Mouse (Mus musculus) liver, postnatal 0 days (tissue): ENCODE data around the gene Fbxl8. TPM values are rescaled to one million over a fixed set of nuclear protein-coding genes. Genes with fewer than 3 reads are reported as not detected.

Source experiments
- ATAC-seq: fragments of 200-750 bp; cut with Nextera tagmentation; 2 replicates; pipeline ENCODE4 v1.8.0; 2017; ENCODE audit warnings: mild to moderate bottlenecking, moderate library complexity
- DNase-seq: peaks from one replicate; pipeline ENCODE4 v3.0.0-alpha.2; 2016
- H3K27ac ChIP-seq: fragments of 300-500 bp; sonication (generic); 2 replicates; pipeline ENCODE4 v1.5.1; 2014; ENCODE audit warnings: antibody characterized with exemption, moderate library complexity, mild to moderate bottlenecking, low read depth
- H3K27me3 ChIP-seq: fragments of 300-500 bp; sonication (generic); 2 replicates; pipeline ENCODE4 v1.6.1; 2014; ENCODE audit warnings: low read length, control low read depth, mixed read lengths; ENCODE audit not compliant: insufficient read depth
- H3K36me3 ChIP-seq: fragments of 300-500 bp; sonication (generic); replicated peaks from 2 replicates; pipeline ENCODE4 v1.6.1; 2014; ENCODE audit warnings: mild to moderate bottlenecking, control low read depth, low read length, moderate library complexity, mixed read lengths; ENCODE audit not compliant: insufficient read depth
- H3K4me1 ChIP-seq: fragments of 300-500 bp; sonication (generic); 2 replicates; pipeline ENCODE4 v1.6.1; 2014; ENCODE audit warnings: antibody characterized with exemption, mild to moderate bottlenecking, control low read depth; ENCODE audit not compliant: insufficient read depth
- H3K4me2 ChIP-seq: fragments of 300-500 bp; sonication (generic); 2 replicates; pipeline ENCODE4 v1.6.1; 2014; ENCODE audit warnings: low read depth, mild to moderate bottlenecking, low read length, moderate library complexity, mixed read lengths
- H3K4me3 ChIP-seq: fragments of 300-500 bp; sonication (generic); 2 replicates; pipeline ENCODE4 v1.5.1; 2014; ENCODE audit warnings: low read depth, low read length
- H3K9ac ChIP-seq: fragments of 300-500 bp; sonication (generic); replicated peaks from 2 replicates; pipeline ENCODE4 v1.6.1; 2014; ENCODE audit warnings: mild to moderate bottlenecking, moderate library complexity
- H3K9me3 ChIP-seq: fragments of 300-500 bp; sonication (generic); 2 replicates; pipeline ENCODE4 v1.6.1; 2016; ENCODE audit warnings: mild to moderate bottlenecking, control low read depth, low read length, mixed read lengths
- CTCF ChIP-seq: sonication (generic); IDR thresholded peaks from 2 replicates; pipeline ENCODE4 v1.5.1; 2016; ENCODE audit warnings: antibody characterized with exemption, low read depth
- EP300 ChIP-seq: IDR thresholded peaks from 2 replicates; pipeline ENCODE4 v1.6.1; 2016; ENCODE audit warnings: antibody characterized with exemption, low read depth, mild to moderate bottlenecking
- WGBS: fragments of 180-500 bp; shearing (Covaris S2); extraction: QIAGEN DNeasy Blood & Tissue Kit; methylation state at CpG from one replicate; pipeline ENCODE4 v1.1.7; 2014; ENCODE audit not compliant: insufficient replicate concordance; 5-methylcytosine and 5-hydroxymethylcytosine counted together
- polyA plus RNA-seq: library from polyadenylated mRNA; unstranded; fragments of >200 nt; fragmentation: Nextera tagmentation; extraction: Ambion mirVana; gene quantifications from 2 replicates; pipeline ENCODE4 v1.2.1, GENCODE M21; 2015

Gene Fbxl8
- polyA plus RNA-seq, 1 experiment from 2014 or later: 1.2 TPM

DNA sequence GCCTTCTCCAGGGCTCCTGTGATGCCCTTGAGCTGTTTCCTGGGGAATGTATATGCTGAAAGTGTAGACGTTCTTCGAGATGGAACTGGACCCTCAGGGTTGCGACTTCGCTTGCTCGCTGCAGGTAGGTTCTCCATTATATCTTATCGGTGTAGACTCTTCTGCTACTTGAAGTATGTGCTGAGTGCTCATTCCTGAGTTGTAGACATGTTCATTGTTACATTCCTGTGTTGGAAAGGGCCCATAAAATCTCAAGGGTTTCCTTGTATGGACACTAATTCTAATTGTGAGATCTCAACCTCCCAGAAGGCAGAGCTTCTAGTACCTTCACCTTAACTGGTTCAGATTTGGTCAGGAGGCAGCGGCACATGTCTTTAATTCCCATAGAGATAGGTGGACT is 23.4 kb upstream of the Fbxl8 start:
- H3K4me3 ChIP-seq: no peak overlapping the region
- H3K27me3 ChIP-seq: no peaks in the 10 kb centered on the region
- ATAC-seq (no peak), DNase-seq (no peak)
- no peak overlapping the region for H3K9ac ChIP-seq
- H3K4me2 ChIP-seq: no peak overlapping the region
- WGBS: 94% methylated on average over 7 of the region's 7 CpGs
- TF ChIP-seq EP300: no peak
- TF ChIP-seq CTCF: no peak
- H3K9me3 ChIP-seq: no peaks in the 10 kb centered on the region
- peaks cover 60% of the 10 kb centered on the region for H3K36me3 ChIP-seq
- no peaks in the 10 kb centered on the region for H3K4me1 ChIP-seq
- no peak overlapping the region for H3K27ac ChIP-seq

DNA sequence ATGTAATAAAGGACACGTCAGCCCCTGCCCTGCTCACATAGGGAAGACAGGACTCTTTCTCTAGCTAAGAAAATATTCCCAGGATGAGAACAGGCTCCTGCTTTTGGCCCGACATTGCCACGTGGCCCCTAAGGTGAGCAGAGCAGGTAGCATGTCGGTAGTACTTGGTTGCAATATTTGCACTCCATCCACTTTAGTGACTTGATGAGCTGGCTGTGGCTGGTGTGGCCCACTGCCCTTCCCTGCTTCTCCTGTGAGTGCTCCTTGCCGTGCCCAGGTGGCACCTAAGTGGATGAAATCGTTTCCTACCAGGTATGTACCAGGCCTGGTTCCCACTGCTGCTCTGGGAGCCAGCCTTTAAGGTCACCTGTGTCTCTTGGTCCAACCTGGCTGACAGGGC is 12.5 kb upstream of the Fbxl8 start:
- H3K27ac ChIP-seq: no peak overlapping the region
- 93% methylated on average over 6 of the region's 6 CpGs for WGBS
- H3K9me3 ChIP-seq: no peaks in the 10 kb centered on the region
- TF ChIP-seq EP300 (no peak), CTCF (no peak)
- H3K4me2 ChIP-seq: no peak overlapping the region
- peaks cover 21% of the 10 kb centered on the region for H3K4me1 ChIP-seq
- no peak overlapping the region for H3K9ac ChIP-seq
- no peak overlapping the region for H3K4me3 ChIP-seq
- ATAC-seq: no peak
- no peaks in the 10 kb centered on the region for H3K27me3 ChIP-seq
- H3K36me3 ChIP-seq: peaks cover 59% of the 10 kb centered on the region
- no peak for DNase-seq

DNA sequence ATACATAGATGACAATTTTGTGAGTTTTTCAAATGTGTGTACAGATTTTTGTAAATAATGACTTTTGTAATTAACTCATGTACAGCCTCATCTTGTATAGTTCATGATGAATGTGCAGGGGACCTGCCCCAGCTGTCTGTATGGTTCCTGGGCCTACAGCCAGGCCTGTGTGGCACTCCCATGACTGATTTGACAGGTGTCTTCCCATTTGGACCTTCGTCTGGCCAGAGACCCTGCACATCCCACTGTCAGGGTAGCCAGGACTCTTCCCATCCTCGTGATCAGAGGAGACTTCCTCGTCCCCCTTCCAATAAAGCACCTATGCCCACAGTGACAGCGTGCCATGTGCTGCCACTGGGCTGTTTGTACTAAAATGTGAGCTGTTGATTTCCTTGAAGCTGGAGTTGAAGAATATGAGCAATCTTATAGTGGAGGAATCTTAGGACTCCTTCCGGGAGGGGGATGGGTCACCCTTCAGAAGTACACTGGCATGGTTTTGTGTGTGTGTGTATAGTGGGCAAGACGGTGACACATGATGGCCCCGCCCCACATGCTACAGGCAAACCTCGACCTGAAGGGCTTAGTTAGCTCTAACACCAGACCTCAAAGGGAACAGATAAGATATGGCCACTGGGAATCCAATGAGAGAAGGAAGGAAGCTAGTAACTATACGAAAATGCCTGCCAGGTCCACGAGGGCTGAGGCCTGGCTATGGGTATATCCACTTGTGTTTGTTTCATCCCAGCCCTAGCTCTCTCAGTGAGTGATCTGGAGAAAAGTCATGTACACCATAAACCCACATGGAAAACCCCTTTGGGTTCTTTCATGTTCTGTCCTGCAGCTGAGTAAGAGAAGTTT is 11.5 kb upstream of the Fbxl8 start:
- Histone ChIP-seq H3K4me3 (no peak overlapping the region), H3K36me3 (peaks cover 50% of the 10 kb centered on the region), H3K27me3 (no peaks in the 10 kb centered on the region), H3K4me1 (peaks cover 21% of the 10 kb centered on the region), H3K27ac (no peak overlapping the region), H3K9ac (no peak overlapping the region), H3K9me3 (no peaks in the 10 kb centered on the region), H3K4me2 (no peak overlapping the region)
- TF ChIP-seq CTCF (no peak), EP300 (no peak)
- ATAC-seq (no peak), DNase-seq (no peak)
- 69% methylated on average over 10 of the region's 10 CpGs for WGBS

DNA sequence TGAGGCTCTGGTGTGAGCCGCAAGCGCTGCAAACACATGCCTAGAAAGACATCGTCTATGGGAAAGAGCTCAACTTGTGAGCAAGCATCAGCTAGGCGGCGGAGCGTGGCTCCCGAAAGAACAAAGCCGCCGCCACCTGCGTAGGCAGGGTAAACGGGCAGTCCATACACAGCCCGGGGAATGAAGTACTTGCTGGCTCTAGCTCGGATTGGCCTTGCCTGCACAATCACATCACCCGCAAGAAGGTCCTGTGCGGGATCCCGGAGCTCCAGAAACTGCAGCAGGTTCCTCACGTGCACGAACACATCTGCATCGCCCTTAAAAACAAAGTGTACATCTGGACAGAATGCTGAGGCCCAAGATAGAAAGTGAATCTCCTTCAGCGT is 10.7 kb upstream of the Fbxl8 start:
- Histone ChIP-seq H3K27ac (no peak overlapping the region), H3K9me3 (no peaks in the 10 kb centered on the region), H3K4me1 (peaks cover 23% of the 10 kb centered on the region), H3K9ac (0 out of 2 replicates have a peak overlapping the region, but pooled peaks have one; percentile 59), H3K36me3 (peaks cover 42% of the 10 kb centered on the region), H3K27me3 (peaks cover 3% of the 10 kb centered on the region; the same call in 1 of the 2 replicates), H3K4me2 (peak overlapping the region; percentile 93), H3K4me3 (peak overlapping the region; percentile 58)
- ATAC-seq: no peak
- 52% methylated on average over 20 of the region's 20 CpGs for WGBS
- TF ChIP-seq EP300 (no peak), CTCF (no peak)
- no peak for DNase-seq

DNA sequence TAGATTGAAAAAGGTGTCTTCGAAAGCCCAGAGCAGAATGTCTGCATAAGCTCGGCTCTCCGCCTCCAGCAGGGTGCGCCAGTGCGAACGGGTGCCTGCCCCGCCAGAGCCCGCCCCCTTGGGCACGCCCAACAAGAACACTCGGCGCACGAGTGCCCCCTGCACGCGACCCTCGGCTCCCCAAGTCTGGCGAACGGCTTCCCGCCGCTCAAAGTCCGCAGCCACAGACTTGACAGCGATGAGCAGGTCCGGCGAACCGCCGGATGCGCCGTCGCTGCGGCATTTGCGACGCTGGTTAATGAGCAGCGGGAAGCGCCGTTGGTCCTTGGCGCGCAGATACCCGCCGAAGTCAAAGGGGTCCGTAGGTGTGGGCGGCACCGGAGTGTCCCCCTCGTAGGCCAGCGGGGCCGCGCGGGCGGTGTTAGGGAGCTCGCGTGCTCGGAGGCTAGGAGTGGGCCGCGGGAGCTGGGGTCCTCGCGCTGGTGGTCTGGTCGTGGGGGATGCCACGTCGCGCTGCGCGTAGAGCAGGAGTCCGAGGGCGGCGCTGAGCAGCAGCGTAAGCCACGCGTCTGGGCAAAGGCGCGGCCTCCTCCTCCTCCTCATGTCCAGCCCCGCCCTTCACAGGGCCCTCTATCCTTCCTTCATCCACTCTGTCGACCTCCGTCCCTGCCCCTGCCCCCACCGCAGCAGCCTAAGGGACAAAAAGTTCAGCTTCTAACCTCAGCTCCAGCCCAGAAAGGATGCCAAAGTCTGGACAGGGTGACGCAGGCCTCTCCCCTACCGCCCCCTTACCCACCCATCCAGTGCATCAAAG is 10.1 kb upstream of the Fbxl8 start:
- ATAC-seq (peak; percentile 87), DNase-seq (peak; percentile 92)
- H3K27ac ChIP-seq: peak overlapping the region; percentile 16
- under 1% methylated on average over 62 of the region's 74 CpGs for WGBS
- H3K4me1 ChIP-seq: peaks cover 29% of the 10 kb centered on the region
- TF ChIP-seq EP300 (no peak), CTCF (peak; percentile 91)
- peak overlapping the region; percentile 58 for H3K4me3 ChIP-seq
- H3K4me2 ChIP-seq: peak overlapping the region; percentile 93
- H3K27me3 ChIP-seq: peaks cover 9% of the 10 kb centered on the region
- peak overlapping the region; percentile 59 for H3K9ac ChIP-seq
- H3K36me3 ChIP-seq: peaks cover 36% of the 10 kb centered on the region
- no peaks in the 10 kb centered on the region for H3K9me3 ChIP-seq

DNA sequence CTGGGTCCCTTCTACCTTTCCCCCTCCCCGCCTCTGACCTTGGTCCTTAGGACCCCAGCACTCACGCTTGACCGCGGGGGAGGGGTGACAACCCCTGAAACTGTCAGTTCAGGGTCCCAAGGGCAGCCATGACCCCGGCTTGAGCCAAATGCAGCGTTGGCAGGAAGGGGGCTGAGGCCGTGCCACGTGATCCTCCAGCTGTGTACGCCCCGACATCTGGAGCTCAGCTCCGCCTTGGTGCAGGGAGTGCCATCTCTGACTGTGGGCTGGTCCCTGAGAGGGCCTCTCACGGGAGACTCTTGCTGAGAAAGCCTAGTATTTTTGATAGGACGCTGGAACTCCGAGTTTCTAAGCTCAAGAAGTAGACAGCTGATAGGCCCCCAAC is 9.5 kb upstream of the Fbxl8 start, which contains the start of gene B3gnt9:
Gene B3gnt9 (minus strand): TSS at position 188 of the 385 bp plus-strand sequence.
- Histone ChIP-seq H3K4me3 (peak within 1 kb of the TSS; percentile 58), H3K4me1 (peaks cover 35% of the 10 kb centered on the region), H3K27me3 (peaks cover 14% of the 10 kb centered on the region), H3K9me3 (no peaks in the 10 kb centered on the region), H3K9ac (peak within 1 kb of the TSS; percentile 59), H3K27ac (peak within 1 kb of the TSS; percentile 41), H3K36me3 (peaks cover 30% of the 10 kb centered on the region), H3K4me2 (peak within 1 kb of the TSS; percentile 93)
- TF ChIP-seq EP300 (no peak), CTCF (no peak)
- ATAC-seq (peak; percentile 80), DNase-seq (peak; percentile 77)
- 2% methylated on average over 14 of the region's 14 CpGs for WGBS
